Mouse (Mus musculus) limb, embryonic 14.5 days (tissue): ENCODE results near the gene Arl16. TPM values are rescaled to one million over a fixed set of nuclear protein-coding genes. Genes with fewer than 3 reads are reported as not detected.

Source experiments
- ATAC-seq: fragments of 200-750 bp; cut with Nextera tagmentation; 2 replicates; pipeline ENCODE4 v1.8.0; 2017; ENCODE audit warnings: low read depth, moderate number of reproducible peaks, moderate TSS enrichment; ENCODE audit not compliant: low FRiP score
- DNase-seq: peaks from one replicate; pipeline ENCODE4 v3.0.0-alpha.2; 2015; ENCODE audit warnings: low spot score
- H3K27ac ChIP-seq: fragments of 300-500 bp; sonication (generic); replicated peaks from 2 replicates; pipeline ENCODE4 v1.5.1; 2014; ENCODE audit warnings: low read depth, mild to moderate bottlenecking, low read length, moderate library complexity, mixed read lengths
- H3K27me3 ChIP-seq: fragments of 300-500 bp; sonication (generic); 2 replicates; pipeline ENCODE4 v1.6.1; 2014; ENCODE audit warnings: low read length, mixed read lengths; ENCODE audit not compliant: control insufficient read depth, insufficient read depth
- H3K36me3 ChIP-seq: fragments of 300-500 bp; sonication (generic); 2 replicates; pipeline ENCODE4 v1.6.1; 2014; ENCODE audit warnings: mild to moderate bottlenecking, low read length, moderate library complexity, mixed read lengths; ENCODE audit not compliant: control insufficient read depth, insufficient read depth
- H3K4me1 ChIP-seq: fragments of 300-500 bp; sonication (generic); 2 replicates; pipeline ENCODE4 v1.6.1; 2014; ENCODE audit warnings: antibody characterized with exemption, low read length, mixed read lengths; ENCODE audit not compliant: control insufficient read depth, insufficient read depth
- H3K4me2 ChIP-seq: fragments of 300-500 bp; sonication (generic); replicated peaks from 2 replicates; pipeline ENCODE4 v1.6.1; 2014; ENCODE audit warnings: low read depth, mild to moderate bottlenecking, low read length, moderate library complexity; ENCODE audit not compliant: severe bottlenecking
- H3K4me3 ChIP-seq: fragments of 300-500 bp; sonication (generic); replicated peaks from 2 replicates; pipeline ENCODE4 v1.5.1; 2014; ENCODE audit warnings: low read length
- H3K9ac ChIP-seq: fragments of 300-500 bp; sonication (generic); 2 replicates; pipeline ENCODE4 v1.6.1; 2014; ENCODE audit warnings: mild to moderate bottlenecking, low read depth, low read length, moderate library complexity; ENCODE audit not compliant: severe bottlenecking
- H3K9me3 ChIP-seq: fragments of 300-500 bp; sonication (generic); 2 replicates; pipeline ENCODE4 v1.6.1; 2016; ENCODE audit warnings: low read length; ENCODE audit not compliant: control insufficient read depth
- POLR2A ChIP-seq: fragments of 200-500 bp; IDR thresholded peaks from 2 replicates; pipeline ENCODE4 v1.8.0; 2012; ENCODE audit warnings: inconsistent platforms, mild to moderate bottlenecking, moderate library complexity, borderline replicate concordance; ENCODE audit not compliant: insufficient read depth, insufficient read length; ENCODE audit errors: extremely low read depth
- WGBS: fragments of 180-500 bp; shearing (Covaris S2); extraction: QIAGEN DNeasy Blood & Tissue Kit; methylation state at CpG from one replicate; pipeline ENCODE4 v1.1.7; 2014; 5-methylcytosine and 5-hydroxymethylcytosine counted together
- polyA plus RNA-seq, 2 experiments: library from polyadenylated mRNA; depleted of rRNA in 1 of 2; stranded (reverse) in 1 of 2; unstranded in 1 of 2; fragments of >200 nt; fragmentation: Nextera tagmentation in 1 of 2; extraction: Ambion mirVana in 1 of 2; gene quantifications; 2 replicates each; pipeline versions ENCODE4 v1.2.1 to v1.2.3; 2012 to 2014

The Arl16 gene
- polyA plus RNA-seq, 2 experiments, result 45.2 to 48.9 TPM

- ATAC-seq (peak; percentile 28), DNase-seq (peak; percentile 63)
- Histone ChIP-seq H3K27ac (peak overlapping the region; percentile 68), H3K9ac (peak overlapping the region; percentile 71), H3K4me2 (peak overlapping the region; percentile 93), H3K27me3 (no peaks in the 10 kb centered on the region), H3K4me1 (peaks cover 25% of the 10 kb centered on the region), H3K4me3 (peak overlapping the region; percentile 95), H3K9me3 (no peaks in the 10 kb centered on the region), H3K36me3 (peaks cover 58% of the 10 kb centered on the region)
- under 1% methylated on average over 36 of the region's 48 CpGs for WGBS
- no peak for TF ChIP-seq POLR2A
Observed at GRCm38 (mm10) chr11:120492024-120492877, 24.8 kb upstream of the Arl16 start.

- Histone ChIP-seq H3K27me3 (no peaks in the 10 kb centered on the region), H3K9me3 (no peaks in the 10 kb centered on the region), H3K4me2 (peak within 1 kb of the TSS; percentile 93), H3K27ac (peak within 1 kb of the TSS; percentile 68), H3K36me3 (peaks cover 58% of the 10 kb centered on the region), H3K9ac (peak within 1 kb of the TSS; percentile 71), H3K4me3 (peak within 1 kb of the TSS; percentile 95), H3K4me1 (peaks cover 25% of the 10 kb centered on the region)
- under 1% methylated on average over 24 of the region's 35 CpGs for WGBS
- ATAC-seq (peak; percentile 89), DNase-seq (peak; percentile 91)
- no peak for TF ChIP-seq POLR2A
Observed at GRCm38 (mm10) chr11:120491317-120492023, 24.1 kb upstream of the Arl16 start, which contains the start of gene Slc25a10. Slc25a10 (plus strand) TSS chr11:120491840.

- TF ChIP-seq POLR2A, result no peak
- H3K4me3 ChIP-seq, result no peak overlapping the region
- peaks cover 55% of the 10 kb centered on the region for H3K36me3 ChIP-seq
- H3K9me3 ChIP-seq, result no peaks in the 10 kb centered on the region
- DNase-seq (no peak), ATAC-seq (no peak)
- WGBS, result 42% methylated on average over 4 of the region's 4 CpGs
- no peak overlapping the region for H3K9ac ChIP-seq
- peaks cover 28% of the 10 kb centered on the region for H3K4me1 ChIP-seq
- no peak overlapping the region; the same call in 1 of the 2 replicates for H3K27ac ChIP-seq
- no peaks in the 10 kb centered on the region for H3K27me3 ChIP-seq
- 0 out of 2 replicates have a peak overlapping the region, but pooled peaks have one; percentile 93 for H3K4me2 ChIP-seq
Observed at GRCm38 (mm10) chr11:120490291-120491046, 23.1 kb upstream of the Arl16 start.

- Histone ChIP-seq H3K4me3 (no peak overlapping the region), H3K9ac (no peak overlapping the region), H3K27ac (no peak overlapping the region), H3K4me2 (no peak overlapping the region), H3K27me3 (no peaks in the 10 kb centered on the region), H3K9me3 (no peaks in the 10 kb centered on the region), H3K4me1 (peaks cover 32% of the 10 kb centered on the region), H3K36me3 (peaks cover 43% of the 10 kb centered on the region)
- TF ChIP-seq POLR2A, result no peak
- DNase-seq (peak; percentile 94), ATAC-seq (no peak)
- WGBS, result 63% methylated on average over 4 of the region's 4 CpGs
Observed at GRCm38 (mm10) chr11:120489054-120489761, 21.8 kb upstream of the Arl16 start.
